Mouse (Mus musculus): ENCODE data around the gene Myh11. TPM values are rescaled to one million over a fixed set of nuclear protein-coding genes. Genes with fewer than 3 reads are reported as not detected.
A peak's percentile ranks its signal among the peaks of the same experiment; 100 is the strongest.

The Myh11 gene
- total RNA-seq (2021), result 1 to 10 TPM; 3.6 to 4.4 TPM

GRCm38 (mm10) chr16:14291223-14291622 is at the start of gene Myh11:
TSS of gene Myh11 (minus strand) at chr16:14291372.
- intact Hi-C loops (cut with DNase I), result no loop called here
- peak in 1 of 2 experiments; percentile 22 for DNase-seq (ENCODE audit: low spot score in 2 of 2)

- intact Hi-C loops (cut with DNase I), result no loop called here
- no peak for DNase-seq (ENCODE audit: low spot score in 2 of 2)
Measured at GRCm38 (mm10) chr16:14328156-14328555, 37.0 kb upstream of the Myh11 start.

- peak in 1 of 2 experiments; percentile 79 for DNase-seq (ENCODE audit: low spot score in 2 of 2)
- intact Hi-C loops (cut with DNase I), result no loop called here
Measured at GRCm38 (mm10) chr16:14320494-14320893, 29.3 kb upstream of the Myh11 start.

DNA sequence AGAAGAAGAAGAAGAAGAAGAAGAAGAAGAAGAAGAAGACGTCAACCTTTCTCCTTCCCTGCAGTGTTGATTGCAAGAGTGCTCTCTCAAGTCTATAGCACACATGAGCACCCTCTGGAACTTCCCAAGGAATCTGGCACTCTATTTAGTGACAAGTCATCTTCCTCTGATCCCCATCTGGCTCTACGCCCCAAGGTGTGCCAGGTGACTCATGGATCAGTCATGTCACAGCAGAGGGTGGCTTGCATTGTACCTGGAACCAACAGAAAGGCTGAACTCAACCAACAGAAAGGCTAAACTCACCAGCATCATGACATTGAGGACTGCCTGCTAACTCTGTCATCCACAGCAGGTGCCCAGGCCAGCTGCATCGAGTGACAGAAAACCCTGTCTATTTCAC is 28.5 kb upstream of the Myh11 start:
- intact Hi-C loops (cut with DNase I), result loop anchor here (10.0 kb wide), 1 partner anchor 415 kb away; the partner anchor contains the start of genes Mpv17l and Pdxdc1
- no peak for DNase-seq (ENCODE audit: low spot score in 2 of 2)

DNA sequence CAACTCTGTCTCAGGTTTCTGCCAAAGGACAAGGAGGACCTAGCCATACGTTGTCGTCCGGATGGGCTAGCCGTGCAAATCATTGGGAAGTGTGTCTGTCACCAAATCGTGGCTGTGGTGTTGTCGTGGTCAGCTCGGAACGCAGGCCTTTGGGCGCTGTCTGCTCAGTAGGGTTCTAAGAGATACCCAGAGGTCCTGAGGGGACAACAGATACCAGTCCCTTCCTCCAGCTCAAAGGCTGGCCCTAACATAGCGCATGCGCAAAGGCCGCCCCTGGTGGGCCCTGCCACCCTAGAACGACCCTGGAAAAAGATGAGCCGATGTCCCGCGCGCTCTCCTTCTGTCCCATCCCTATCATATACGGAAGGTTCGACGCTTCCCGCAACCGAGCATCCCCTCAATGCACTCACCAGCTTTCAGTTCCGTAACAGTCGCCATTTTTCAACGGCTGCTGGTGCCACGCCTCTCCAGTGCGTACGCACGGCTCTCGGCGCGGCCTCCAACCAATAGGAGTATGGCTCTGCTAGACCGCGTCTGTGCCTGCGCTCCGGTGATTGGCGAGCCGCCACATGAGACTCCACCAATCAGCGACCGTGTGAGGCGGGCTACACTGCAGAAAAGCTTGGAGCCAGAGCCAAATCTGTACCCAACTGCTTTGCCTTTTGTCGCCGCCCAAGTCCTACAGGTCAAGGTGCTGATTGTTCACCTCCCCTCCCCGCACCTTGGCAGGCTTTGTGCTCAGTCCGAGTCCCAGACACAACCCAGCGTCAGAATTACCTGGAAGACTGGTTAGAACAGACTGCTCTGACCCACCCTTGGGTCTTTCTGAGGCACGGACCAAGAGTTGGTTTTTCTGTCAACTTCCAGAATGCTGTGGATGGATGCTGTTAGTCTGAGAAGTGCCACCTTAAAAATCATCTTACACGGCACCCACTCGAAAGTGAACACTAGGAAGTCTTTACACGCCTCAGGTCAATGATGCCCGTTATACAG is 26.0 kb upstream of the Myh11 start, which contains the start of gene Fopnl:
Gene Fopnl, minus strand, starts transcription at position 522 of the 993 bp plus-strand sequence.
- intact Hi-C loops (cut with DNase I), result loop anchor here (1.0 to 10.0 kb wide), 2 partner anchors 44 to 412 kb away; partner anchors contain the start of genes Abcc1, Mpv17l and Pdxdc1
- peak; percentile 98 to 99 for DNase-seq (ENCODE audit: low spot score in 2 of 2)

DNA sequence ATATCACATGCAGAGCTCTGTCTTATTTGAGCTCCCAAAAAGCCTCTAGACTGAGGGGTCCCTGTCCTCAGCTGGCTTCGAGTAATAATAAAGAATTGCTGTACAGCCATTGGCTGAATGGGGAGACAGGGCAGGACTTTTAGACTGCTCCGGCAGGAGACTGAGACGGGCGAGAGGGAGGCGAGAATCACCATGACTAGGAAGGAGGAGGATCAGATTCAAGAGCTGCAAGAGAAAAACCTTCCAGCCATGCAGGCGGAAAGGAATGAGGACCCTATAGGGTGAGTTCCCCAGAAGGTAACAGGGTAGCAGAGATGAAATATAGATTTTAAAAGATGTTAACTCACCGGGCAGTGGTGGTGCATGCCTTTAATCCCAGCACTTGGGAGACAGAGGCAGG is 21.7 kb upstream of the Myh11 start:
- DNase-seq (ENCODE audit: low spot score in 2 of 2), result no peak
- intact Hi-C loops (cut with DNase I), result loop anchor here (5.0 to 10.0 kb wide), 2 partner anchors 179 to 408 kb away; partner anchors contain the start of genes Mpv17l and Pdxdc1

DNA sequence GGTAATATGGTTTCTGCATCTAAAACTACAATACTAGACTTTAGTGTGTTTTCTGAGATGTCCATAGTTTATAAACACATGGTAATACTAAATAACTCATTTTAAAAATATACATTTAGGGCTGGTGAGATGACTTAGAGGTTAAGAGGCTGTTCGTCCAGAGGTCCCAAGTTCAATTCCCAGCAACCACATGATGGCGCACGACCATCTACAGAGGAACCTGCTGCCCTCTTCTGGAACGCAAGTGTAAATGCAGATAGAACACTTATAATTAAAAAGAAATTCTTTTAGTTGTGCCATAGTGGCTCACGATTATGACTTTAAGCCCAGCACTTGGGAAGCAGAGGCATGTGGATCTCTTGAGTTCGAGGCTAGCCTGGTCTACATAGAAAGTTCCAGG is 20.2 kb upstream of the Myh11 start:
- DNase-seq (ENCODE audit: low spot score in 2 of 2), result no peak
- intact Hi-C loops (cut with DNase I), result loop anchor here (5.0 to 10.0 kb wide), 2 partner anchors 181 to 407 kb away; partner anchors contain the start of genes Mpv17l and Pdxdc1

GRCm38 (mm10) chr16:14309833-14310232 is 18.7 kb upstream of the Myh11 start:
- DNase-seq (ENCODE audit: low spot score in 2 of 2), result no peak
- intact Hi-C loops (cut with DNase I), result loop anchor here (2.0 to 10.0 kb wide), 3 partner anchors 71 to 405 kb away; partner anchors contain the start of genes Mpv17l and Pdxdc1

GRCm38 (mm10) chr16:14308245-14309073 is 17.3 kb upstream of the Myh11 start:
- DNase-seq (ENCODE audit: low spot score in 2 of 2), result no peak
- intact Hi-C loops (cut with DNase I), result loop anchor here (2.0 kb wide), 1 partner anchor 70 kb away; no protein-coding TSS in a partner anchor

DNA sequence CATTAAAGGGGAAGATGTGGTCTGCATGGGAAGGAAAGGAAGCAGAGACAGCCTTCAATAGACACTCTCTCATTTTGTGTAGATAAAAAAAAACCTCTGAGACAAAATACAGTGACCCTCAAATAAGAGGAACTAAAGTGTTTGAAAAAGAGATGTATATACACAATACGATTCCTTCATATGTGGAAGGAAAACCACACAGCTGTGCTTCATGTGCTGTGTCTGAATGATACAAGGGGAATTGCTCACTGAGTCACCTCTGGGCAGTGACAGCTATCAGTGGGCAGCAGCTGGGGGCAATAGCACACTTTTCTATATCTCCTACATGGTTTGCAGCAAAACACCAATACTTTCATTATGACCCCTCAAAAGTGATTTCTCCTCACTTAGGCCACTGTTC is 16.2 kb upstream of the Myh11 start:
- no peak for DNase-seq (ENCODE audit: low spot score in 2 of 2)

DNA sequence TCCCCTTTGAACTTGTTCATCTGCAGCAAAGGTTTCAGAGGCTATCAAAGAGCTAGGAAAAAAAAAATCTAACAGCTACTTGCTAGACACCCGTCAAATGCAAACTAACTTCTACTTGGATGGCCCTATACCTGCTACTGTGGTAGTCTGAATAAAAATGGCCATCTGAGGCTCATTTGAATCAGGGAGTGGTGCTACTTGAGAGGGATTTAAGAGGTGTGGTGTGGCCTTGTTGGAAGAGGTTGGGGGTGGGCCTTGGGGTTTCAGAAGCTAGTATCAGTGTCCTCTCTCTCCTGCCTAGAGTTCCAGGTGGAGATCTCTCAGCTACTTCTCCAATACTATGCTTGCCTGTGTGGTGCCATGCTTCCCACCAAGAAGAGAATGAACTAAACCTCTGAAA is 15.3 kb upstream of the Myh11 start:
- DNase-seq (ENCODE audit: low spot score in 2 of 2), result no peak
- intact Hi-C loops (cut with DNase I), result no loop called here

More for the DNA sequence above, 16.2 kb upstream of the Myh11 start:
- intact Hi-C loops (cut with DNase I), result no loop called here

DNA sequence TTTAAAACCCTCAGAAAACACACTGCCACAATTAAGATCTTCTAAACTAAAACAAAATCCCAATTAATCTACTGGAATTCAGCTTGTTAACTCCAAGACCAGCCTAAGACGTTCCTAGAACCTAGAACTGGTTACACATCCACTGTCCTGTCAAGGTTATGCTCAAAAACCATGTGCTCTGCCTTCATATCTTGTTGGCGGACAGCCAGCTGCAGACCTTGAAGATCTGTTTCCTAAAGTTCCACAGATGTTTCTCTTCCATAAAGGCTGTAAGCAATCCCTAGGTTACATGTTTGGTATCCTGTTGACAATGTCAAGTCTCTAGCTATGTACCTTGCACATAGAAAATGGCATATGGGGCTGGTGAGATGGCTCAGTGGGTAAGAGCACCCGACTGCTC is 13.6 kb upstream of the Myh11 start:
- intact Hi-C loops (cut with DNase I), result no loop called here
- no peak for DNase-seq (ENCODE audit: low spot score in 2 of 2)

DNA sequence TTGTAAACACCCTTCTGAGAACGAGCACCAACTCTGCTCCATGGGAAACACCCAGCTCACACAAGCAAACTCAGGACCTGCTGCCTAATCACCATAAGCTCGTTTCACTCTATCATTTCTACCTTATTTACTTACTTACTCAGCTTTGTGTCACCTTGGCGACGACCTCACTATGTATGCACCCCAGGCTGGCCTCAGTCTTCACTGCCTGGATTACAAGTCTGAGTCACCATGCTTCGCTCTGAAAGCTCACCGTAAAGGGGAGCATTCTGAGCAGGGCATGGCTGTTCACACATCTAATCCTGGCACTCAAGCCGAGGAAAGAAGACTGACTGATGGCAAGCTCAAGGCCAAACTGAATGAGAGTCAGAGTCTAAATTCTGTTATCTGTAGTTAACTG is 12.5 kb upstream of the Myh11 start:
- DNase-seq (ENCODE audit: low spot score in 2 of 2), result no peak
- intact Hi-C loops (cut with DNase I), result no loop called here

GRCm38 (mm10) chr16:14303148-14303547 is 12.0 kb upstream of the Myh11 start:
- intact Hi-C loops (cut with DNase I), result no loop called here
- DNase-seq (ENCODE audit: low spot score in 2 of 2), result no peak

DNA sequence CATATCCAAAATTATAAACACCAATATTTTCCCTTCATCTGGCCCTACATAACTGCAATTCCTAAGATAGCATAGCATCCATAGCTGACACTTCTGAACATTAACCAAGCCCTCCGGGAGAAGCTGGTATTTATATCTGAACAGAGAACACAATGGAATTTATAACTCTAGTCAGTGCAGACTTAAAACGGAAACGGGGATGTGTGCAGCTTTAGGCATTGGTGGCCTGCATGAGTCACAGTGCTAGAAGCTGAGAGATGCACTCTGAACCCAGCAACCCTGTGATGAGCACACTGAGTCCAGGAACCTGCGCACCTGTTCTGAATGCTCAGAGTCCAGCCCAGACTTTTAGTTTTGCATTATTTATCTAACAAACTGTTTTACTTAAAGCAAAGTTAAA is 7.3 kb upstream of the Myh11 start:
- peak in 1 of 2 experiments; percentile 56 for DNase-seq (ENCODE audit: low spot score in 2 of 2)

DNA sequence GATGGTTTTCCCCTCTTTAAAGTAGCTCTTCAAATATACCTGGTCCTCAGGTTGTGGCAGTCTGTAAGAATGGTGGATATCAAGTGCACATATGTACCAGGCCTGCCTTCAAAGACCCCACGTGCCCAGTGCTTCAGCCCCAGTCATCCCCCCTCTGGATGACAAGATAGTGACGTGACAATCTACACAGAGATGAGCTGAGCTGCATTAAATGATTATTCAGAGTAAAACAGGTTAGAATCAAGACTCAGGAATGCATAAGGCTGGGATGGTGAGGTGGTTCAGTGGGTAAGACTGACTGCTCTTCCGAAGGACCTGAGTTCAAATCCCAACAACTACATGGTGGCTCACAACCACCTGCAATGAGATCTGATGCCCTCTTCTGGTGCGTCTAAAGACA is 6.6 kb upstream of the Myh11 start:
- no peak for DNase-seq (ENCODE audit: low spot score in 2 of 2)
- intact Hi-C loops (cut with DNase I), result no loop called here

More for the DNA sequence above, 7.3 kb upstream of the Myh11 start:
- intact Hi-C loops (cut with DNase I), result no loop called here

DNA sequence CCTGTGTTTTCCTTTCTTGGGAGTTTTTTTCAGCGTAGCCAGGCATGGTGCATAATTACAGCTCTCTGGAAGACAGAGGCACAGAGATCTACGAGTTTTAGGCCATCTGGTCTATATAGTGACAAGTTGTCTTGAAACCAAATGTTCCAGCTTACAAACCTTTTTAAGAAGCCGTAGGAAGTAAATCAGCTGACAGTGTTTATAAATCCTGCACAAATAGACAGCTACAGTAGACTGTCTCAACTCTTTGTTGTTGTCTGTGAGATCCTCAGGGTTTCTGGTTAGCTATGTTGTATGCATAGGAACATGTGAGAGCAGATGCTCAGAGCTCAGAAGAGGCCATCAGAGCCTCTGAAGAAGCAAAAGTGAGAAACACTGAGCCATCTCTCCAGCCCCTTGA is 6.0 kb upstream of the Myh11 start:
- intact Hi-C loops (cut with DNase I), result no loop called here
- peak; percentile 31 to 43 for DNase-seq (ENCODE audit: low spot score in 2 of 2)

DNA sequence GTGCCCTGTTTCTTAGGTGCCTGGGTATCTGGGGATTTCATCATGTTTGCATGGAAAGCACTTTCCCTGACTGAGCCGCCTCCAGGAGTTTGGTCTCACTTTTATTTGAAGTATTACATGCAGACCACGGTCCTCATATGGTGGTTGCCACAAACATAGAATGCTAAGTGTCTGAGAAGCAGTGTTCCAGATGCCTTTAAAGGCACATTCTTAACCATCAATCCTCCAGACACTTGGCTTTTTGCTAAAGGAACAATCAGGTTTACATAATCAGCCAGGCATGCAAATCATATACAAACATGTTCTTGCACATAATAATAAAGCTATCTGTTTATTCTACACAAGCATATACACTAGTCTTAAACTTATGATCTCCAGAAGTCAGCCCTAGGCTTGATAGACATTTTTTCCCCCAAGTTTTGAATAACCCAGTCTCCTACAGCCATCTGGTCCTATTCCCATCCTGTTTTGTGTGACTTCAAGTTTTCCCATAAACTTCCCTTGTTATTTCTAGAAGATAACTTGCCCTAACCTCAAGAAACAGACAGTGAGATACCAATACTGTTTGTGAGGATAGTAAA is 5.5 kb upstream of the Myh11 start:
- DNase-seq (ENCODE audit: low spot score in 2 of 2), result no peak
- intact Hi-C loops (cut with DNase I), result no loop called here

GRCm38 (mm10) chr16:14295291-14295690 is 4.1 kb upstream of the Myh11 start:
- intact Hi-C loops (cut with DNase I), result no loop called here

More at GRCm38 (mm10) chr16:14295291-14295690, 4.1 kb upstream of the Myh11 start:
- no peak for DNase-seq (ENCODE audit: low spot score in 2 of 2)
